9 mouse cellular contexts compared by ENCODE assay signal in the genomic region with DNA sequence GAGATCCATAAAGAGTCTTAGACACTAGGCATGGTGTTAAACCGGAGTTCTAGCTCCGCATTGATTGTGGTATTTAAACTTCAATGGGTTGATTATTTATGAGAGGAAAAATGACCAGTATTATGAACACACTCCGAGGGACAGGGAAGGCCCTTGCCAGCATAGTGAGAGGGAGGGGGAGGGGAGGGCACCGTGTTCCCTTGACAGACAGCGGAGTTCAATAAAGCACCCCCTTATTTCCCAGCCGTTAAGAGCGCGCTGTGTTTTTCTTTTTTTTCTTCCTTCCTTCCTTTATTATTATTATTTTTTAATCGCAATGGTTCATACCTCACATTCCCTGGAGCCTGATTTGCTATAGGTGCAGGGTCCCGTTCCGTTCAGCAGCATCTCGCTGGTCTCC. TPM values are rescaled to one million over a fixed set of nuclear protein-coding genes. Genes with fewer than 3 reads are reported as not detected.
DNase-seq lines count a peak whose midpoint lies in the region; ATAC-seq and TF ChIP-seq lines count a peak whose summit lies in the region.
"Had no signal": no experiment of that assay in that cellular context is flagged by ENCODE, and none has a peak within 500 bp of the region (broad histone marks: within the 10 kb centered on the region; RNA-seq: fewer than 3 reads in every experiment).

No protein-coding gene starts in this region.

- no peaks in the 10 kb centered on the region for H3K36me3 ChIP-seq in heart, embryonic 15.5 days
- no peaks in the 10 kb centered on the region for H3K36me3 ChIP-seq in forebrain, postnatal 0 days (ENCODE audit: insufficient read depth)
- H3K36me3 ChIP-seq in midbrain, embryonic 12.5 days: no peaks in the 10 kb centered on the region

- WGBS in heart, embryonic 15.5 days: 2% methylated on average over 12 of the region's 12 CpGs
- under 1% methylated on average over 12 of the region's 12 CpGs for WGBS in forebrain, postnatal 0 days
- under 1% methylated on average over 12 of the region's 12 CpGs for WGBS in midbrain, embryonic 12.5 days

- no peak for ATAC-seq in heart, embryonic 15.5 days (replicated peaks; ENCODE audit: insufficient number of reproducible peaks, insufficient read depth, low FRiP score, low read depth)
- ATAC-seq in forebrain, postnatal 0 days: peak; percentile 5; the same call in 1 of the 2 replicates
- ATAC-seq in midbrain, embryonic 12.5 days (ENCODE audit: low FRiP score, low read depth): peak; percentile 42; the same call in 1 of the 2 replicates

- H3K9ac ChIP-seq in heart, embryonic 15.5 days: no peak overlapping the region
- peak overlapping the region; percentile 71 for H3K9ac ChIP-seq in forebrain, postnatal 0 days
- H3K9ac ChIP-seq in midbrain, embryonic 12.5 days (replicated peaks): peak overlapping the region; percentile 57

- peak overlapping the region; percentile 71 for H3K4me2 ChIP-seq in heart, embryonic 15.5 days
- peak overlapping the region; percentile 81 for H3K4me2 ChIP-seq in forebrain, postnatal 0 days (ENCODE audit: low read depth)
- H3K4me2 ChIP-seq in midbrain, embryonic 12.5 days (replicated peaks): peak overlapping the region; percentile 76

- H3K27me3 ChIP-seq in heart, embryonic 15.5 days: peaks cover 12% of the 10 kb centered on the region
- H3K27me3 ChIP-seq in forebrain, postnatal 0 days (ENCODE audit: insufficient read depth, low read length): no peaks in the 10 kb centered on the region
- H3K27me3 ChIP-seq in midbrain, embryonic 12.5 days: peaks cover 22% of the 10 kb centered on the region

- no peak for TF ChIP-seq CTCF in forebrain, postnatal 0 days (IDR thresholded peaks at IDR 0.05; ENCODE audit: low read depth)

- H3K4me3 ChIP-seq in heart, embryonic 15.5 days: peak overlapping the region; percentile 41
- H3K4me3 ChIP-seq in forebrain, postnatal 0 days (ENCODE audit: low read depth, low read length): peak overlapping the region; percentile 57
- H3K4me3 ChIP-seq in midbrain, embryonic 12.5 days: peak overlapping the region; percentile 47

- no peak overlapping the region for H3K27ac ChIP-seq in heart, embryonic 15.5 days
- no peak overlapping the region for H3K27ac ChIP-seq in forebrain, postnatal 0 days (ENCODE audit: low read depth, low read length)
- H3K27ac ChIP-seq in midbrain, embryonic 12.5 days (replicated peaks): no peak overlapping the region

- DNase-seq in heart, adult 9 months (ENCODE audit: low spot score in 2 of 2): no peak
- peak; percentile 68 to 72 for DNase-seq in cerebellum, postnatal 14 days
- DNase-seq in forebrain, postnatal 0 days: no peak
- no peak for DNase-seq in ovary, postnatal 14 days (ENCODE audit: low spot score)
- DNase-seq in layer of hippocampus, postnatal 36 days: no peak
- no peak for DNase-seq in ovary, postnatal 10 days (ENCODE audit: low spot score)
- DNase-seq: spleen, adult 18-20 months had no signal

- H3K9me3 ChIP-seq in heart, embryonic 15.5 days (replicated peaks): no peaks in the 10 kb centered on the region
- H3K9me3 ChIP-seq in forebrain, postnatal 0 days (ENCODE audit: low read length): no peaks in the 10 kb centered on the region
- H3K9me3 ChIP-seq in midbrain, embryonic 12.5 days: no peaks in the 10 kb centered on the region

- peaks cover 30% of the 10 kb centered on the region for H3K4me1 ChIP-seq in heart, embryonic 15.5 days (replicated peaks)
- no peaks in the 10 kb centered on the region for H3K4me1 ChIP-seq in forebrain, postnatal 0 days (ENCODE audit: insufficient read depth)
- peaks cover 37% of the 10 kb centered on the region for H3K4me1 ChIP-seq in midbrain, embryonic 12.5 days

RNA-seq across cellular contexts. Expression of a gene that starts 2.6 kb away (rescaled TPM):
- polyA plus RNA-seq in heart, embryonic 15.5 days (2015; fragmentation: Nextera tagmentation; extraction: Ambion mirVana): 1.5 TPM in 2 replicates
- total RNA-seq in forebrain, postnatal 0 days (2014; rRNA removed): 26.0 and 29.9 TPM in 2 replicates
- polyA plus RNA-seq in forebrain, postnatal 0 days (2015; fragmentation: Nextera tagmentation; extraction: Ambion mirVana): 12.2 and 25.8 TPM in 2 replicates
- polyA plus RNA-seq in midbrain, embryonic 12.5 days (2016; fragmentation: Nextera tagmentation; extraction: Ambion mirVana): 3.4 and 5.7 TPM in 2 replicates
- total RNA-seq in layer of hippocampus, postnatal 36 days (2021): 10 to 100 TPM; 19.7 to 23.6 TPM

Comparison
In these comparisons a context has a peak if more than half of its experiments do, and no peak if none do; other contexts are left out.
1. DNase-seq: peak in cerebellum, postnatal 14 days (2 of 2); none in heart, adult 9 months (0 of 2), forebrain, postnatal 0 days (single experiment), ovary, postnatal 14 days (single experiment), layer of hippocampus, postnatal 36 days (0 of 2) and ovary, postnatal 10 days (single experiment).
2. Peak in every context shown above with its lines, with median percentiles within 50 percentile points of each other: H3K4me2 ChIP-seq and H3K4me3 ChIP-seq.